Mouse (Mus musculus): ENCODE results near the gene Arid1b. TPM values are rescaled to one million over a fixed set of nuclear protein-coding genes. Genes with fewer than 3 reads are reported as not detected.

Gene Arid1b
- total and polyA plus RNA-seq, 2 experiments = 9.7 to 11.7 TPM

DNA sequence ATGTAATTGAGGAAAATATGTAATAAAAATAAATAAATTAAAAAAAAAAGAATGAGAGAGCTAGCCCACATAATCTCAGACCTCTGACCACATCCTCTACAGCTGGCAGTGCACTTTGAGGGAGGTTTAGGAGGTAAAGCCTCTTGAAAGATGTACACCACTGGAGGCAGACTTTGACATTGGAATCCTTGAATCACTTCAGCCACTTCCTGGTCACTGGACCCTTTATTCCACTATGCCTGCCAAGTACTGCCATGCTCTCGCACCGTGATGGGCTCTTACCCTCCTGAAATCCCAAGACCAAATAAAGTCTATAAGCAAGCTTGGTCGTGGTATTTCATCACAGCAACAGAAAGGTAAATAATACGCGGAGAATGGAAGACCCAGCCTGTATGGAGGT lies 25.3 kb upstream of the Arid1b start:
- Histone ChIP-seq H3K9ac (ENCODE audit: low read depth, low read length) (no peak overlapping the region), H3K79me2 (ENCODE audit: control insufficient read depth, insufficient read depth, low read length) (no peaks in the 10 kb centered on the region), H3K36me3 (ENCODE audit: control insufficient read depth, insufficient read depth, low read length) (no peaks in the 10 kb centered on the region), H3K4me1 (ENCODE audit: control insufficient read depth, insufficient read depth, low read length) (no peaks in the 10 kb centered on the region), H3K4me3 (ENCODE audit: insufficient read depth, low read depth, low read length) (no peak overlapping the region), H3K27me3 (ENCODE audit: control insufficient read depth, insufficient read depth, low read length) (no peaks in the 10 kb centered on the region), H3K27ac (replicated peaks; ENCODE audit: insufficient read depth, low read depth, low read length) (no peak overlapping the region)
- TF ChIP-seq CTCF (IDR thresholded peaks at IDR 0.05; ENCODE audit: low read depth, low read length) = no peak
- TF ChIP-seq POLR2A (IDR thresholded peaks at IDR 0.05; ENCODE audit: extremely low read depth, insufficient read depth, low read length) = no peak
- no peak for DNase-seq (ENCODE audit: extremely low read depth, low read depth, low spot score)
- WGBS = 89% methylated on average over 5 of the region's 5 CpGs

- H3K4me1 ChIP-seq (ENCODE audit: control insufficient read depth, insufficient read depth, low read length) = no peaks in the 10 kb centered on the region
- no peaks in the 10 kb centered on the region for H3K79me2 ChIP-seq (ENCODE audit: control insufficient read depth, insufficient read depth, low read length)
- no peaks in the 10 kb centered on the region for H3K27me3 ChIP-seq (ENCODE audit: control insufficient read depth, insufficient read depth, low read length)
- H3K27ac ChIP-seq (replicated peaks; ENCODE audit: insufficient read depth, low read depth, low read length) = no peak overlapping the region
- WGBS = 87% methylated on average over 6 of the region's 6 CpGs
- TF ChIP-seq CTCF (IDR thresholded peaks at IDR 0.05; ENCODE audit: low read depth, low read length) (no peak), POLR2A (IDR thresholded peaks at IDR 0.05; ENCODE audit: extremely low read depth, insufficient read depth, low read length) (no peak)
- DNase-seq (ENCODE audit: extremely low read depth, low read depth, low spot score) = no peak
- H3K4me3 ChIP-seq (ENCODE audit: insufficient read depth, low read depth, low read length) = no peak overlapping the region
- H3K36me3 ChIP-seq (ENCODE audit: control insufficient read depth, insufficient read depth, low read length) = no peaks in the 10 kb centered on the region
- H3K9ac ChIP-seq (ENCODE audit: low read depth, low read length) = no peak overlapping the region
Observed at GRCm38 (mm10) chr17:4972261-4972660, 21.9 kb upstream of the Arid1b start.

DNA sequence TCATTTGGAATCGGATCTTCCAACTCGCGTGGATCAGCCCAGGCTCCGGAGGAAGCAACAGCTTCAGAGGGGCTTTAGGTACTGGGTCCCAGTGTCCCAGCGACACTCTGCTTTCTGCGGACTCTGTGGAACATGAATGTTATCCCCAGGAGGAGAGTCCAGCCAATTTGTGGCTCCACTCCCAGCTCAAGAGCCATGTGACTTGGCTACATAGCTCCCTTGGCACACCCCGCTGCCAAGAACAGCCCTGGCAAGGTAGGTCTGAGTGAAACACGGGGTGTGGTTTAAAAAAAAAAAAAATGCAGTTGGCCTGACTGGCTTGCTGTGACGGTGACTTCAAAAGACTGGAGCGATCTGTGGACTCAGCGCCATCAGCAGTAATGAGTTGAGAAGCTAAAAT lies 19.4 kb upstream of the Arid1b start:
- Histone ChIP-seq H3K27ac (replicated peaks; ENCODE audit: insufficient read depth, low read depth, low read length) (no peak overlapping the region), H3K4me1 (ENCODE audit: control insufficient read depth, insufficient read depth, low read length) (no peaks in the 10 kb centered on the region), H3K9ac (ENCODE audit: low read depth, low read length) (no peak overlapping the region), H3K4me3 (ENCODE audit: insufficient read depth, low read depth, low read length) (no peak overlapping the region), H3K79me2 (ENCODE audit: control insufficient read depth, insufficient read depth, low read length) (no peaks in the 10 kb centered on the region), H3K36me3 (ENCODE audit: control insufficient read depth, insufficient read depth, low read length) (no peaks in the 10 kb centered on the region), H3K27me3 (ENCODE audit: control insufficient read depth, insufficient read depth, low read length) (no peaks in the 10 kb centered on the region)
- WGBS = 28% methylated on average over 11 of the region's 11 CpGs
- no peak for TF ChIP-seq CTCF (IDR thresholded peaks at IDR 0.05; ENCODE audit: low read depth, low read length)
- DNase-seq (ENCODE audit: extremely low read depth, low read depth, low spot score) = peak; percentile 96

- TF ChIP-seq POLR2A (IDR thresholded peaks at IDR 0.05; ENCODE audit: extremely low read depth, insufficient read depth, low read length) (no peak), CTCF (IDR thresholded peaks at IDR 0.05; ENCODE audit: low read depth, low read length) (no peak)
Observed at GRCm38 (mm10) chr17:4980151-4980550, 14.0 kb upstream of the Arid1b start.

DNA sequence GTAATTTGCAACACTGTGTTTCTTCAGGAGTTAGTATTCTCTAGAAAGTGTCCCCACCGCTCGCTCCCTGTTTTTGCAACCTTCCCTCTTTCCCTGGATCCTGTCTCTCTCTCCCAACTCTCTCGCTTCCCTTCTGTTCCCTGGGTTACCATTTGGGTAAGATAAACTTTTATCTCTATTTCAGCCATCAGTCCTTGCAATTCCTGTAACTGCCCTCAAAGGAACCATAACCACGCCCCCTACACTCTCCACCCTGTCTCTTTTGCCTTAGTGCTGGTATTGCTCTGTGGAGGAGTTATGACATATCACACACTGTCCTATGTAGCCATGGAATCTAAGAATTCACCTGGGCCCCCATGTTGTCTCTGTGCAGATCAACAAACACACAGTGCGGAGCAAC lies 11.3 kb upstream of the Arid1b start:
- Histone ChIP-seq H3K9ac (ENCODE audit: low read depth, low read length) (no peak overlapping the region), H3K79me2 (ENCODE audit: control insufficient read depth, insufficient read depth, low read length) (no peaks in the 10 kb centered on the region), H3K4me3 (ENCODE audit: insufficient read depth, low read depth, low read length) (no peak overlapping the region), H3K27me3 (ENCODE audit: control insufficient read depth, insufficient read depth, low read length) (no peaks in the 10 kb centered on the region), H3K4me1 (ENCODE audit: control insufficient read depth, insufficient read depth, low read length) (no peaks in the 10 kb centered on the region), H3K27ac (replicated peaks; ENCODE audit: insufficient read depth, low read depth, low read length) (no peak overlapping the region), H3K36me3 (ENCODE audit: control insufficient read depth, insufficient read depth, low read length) (no peaks in the 10 kb centered on the region)
- TF ChIP-seq CTCF (IDR thresholded peaks at IDR 0.05; ENCODE audit: low read depth, low read length) = no peak
- WGBS = 88% methylated on average over 5 of the region's 5 CpGs
- no peak for DNase-seq (ENCODE audit: extremely low read depth, low read depth, low spot score)

More at GRCm38 (mm10) chr17:4980151-4980550, 14.0 kb upstream of the Arid1b start:
- Histone ChIP-seq H3K4me1 (ENCODE audit: control insufficient read depth, insufficient read depth, low read length) (no peaks in the 10 kb centered on the region), H3K4me3 (ENCODE audit: insufficient read depth, low read depth, low read length) (no peak overlapping the region), H3K36me3 (ENCODE audit: control insufficient read depth, insufficient read depth, low read length) (no peaks in the 10 kb centered on the region), H3K9ac (ENCODE audit: low read depth, low read length) (no peak overlapping the region), H3K27ac (replicated peaks; ENCODE audit: insufficient read depth, low read depth, low read length) (no peak overlapping the region), H3K27me3 (ENCODE audit: control insufficient read depth, insufficient read depth, low read length) (no peaks in the 10 kb centered on the region), H3K79me2 (ENCODE audit: control insufficient read depth, insufficient read depth, low read length) (no peaks in the 10 kb centered on the region)
- 76% methylated on average over 7 of the region's 7 CpGs for WGBS
- no peak for DNase-seq (ENCODE audit: extremely low read depth, low read depth, low spot score)

GRCm38 (mm10) chr17:4984691-4985090 lies 9.4 kb upstream of the Arid1b start:
- Histone ChIP-seq H3K9ac (ENCODE audit: low read depth, low read length) (no peak overlapping the region), H3K4me3 (ENCODE audit: insufficient read depth, low read depth, low read length) (no peak overlapping the region), H3K79me2 (ENCODE audit: control insufficient read depth, insufficient read depth, low read length) (no peaks in the 10 kb centered on the region), H3K27me3 (ENCODE audit: control insufficient read depth, insufficient read depth, low read length) (no peaks in the 10 kb centered on the region), H3K27ac (replicated peaks; ENCODE audit: insufficient read depth, low read depth, low read length) (no peak overlapping the region), H3K36me3 (ENCODE audit: control insufficient read depth, insufficient read depth, low read length) (no peaks in the 10 kb centered on the region), H3K4me1 (ENCODE audit: control insufficient read depth, insufficient read depth, low read length) (no peaks in the 10 kb centered on the region)
- TF ChIP-seq POLR2A (IDR thresholded peaks at IDR 0.05; ENCODE audit: extremely low read depth, insufficient read depth, low read length) (no peak), CTCF (IDR thresholded peaks at IDR 0.05; ENCODE audit: low read depth, low read length) (no peak)
- DNase-seq (ENCODE audit: extremely low read depth, low read depth, low spot score) = no peak
- WGBS = 79% methylated on average over 7 of the region's 7 CpGs
